Comparison of ENCODE assay signal across 8 mouse cellular contexts in the genomic region with DNA sequence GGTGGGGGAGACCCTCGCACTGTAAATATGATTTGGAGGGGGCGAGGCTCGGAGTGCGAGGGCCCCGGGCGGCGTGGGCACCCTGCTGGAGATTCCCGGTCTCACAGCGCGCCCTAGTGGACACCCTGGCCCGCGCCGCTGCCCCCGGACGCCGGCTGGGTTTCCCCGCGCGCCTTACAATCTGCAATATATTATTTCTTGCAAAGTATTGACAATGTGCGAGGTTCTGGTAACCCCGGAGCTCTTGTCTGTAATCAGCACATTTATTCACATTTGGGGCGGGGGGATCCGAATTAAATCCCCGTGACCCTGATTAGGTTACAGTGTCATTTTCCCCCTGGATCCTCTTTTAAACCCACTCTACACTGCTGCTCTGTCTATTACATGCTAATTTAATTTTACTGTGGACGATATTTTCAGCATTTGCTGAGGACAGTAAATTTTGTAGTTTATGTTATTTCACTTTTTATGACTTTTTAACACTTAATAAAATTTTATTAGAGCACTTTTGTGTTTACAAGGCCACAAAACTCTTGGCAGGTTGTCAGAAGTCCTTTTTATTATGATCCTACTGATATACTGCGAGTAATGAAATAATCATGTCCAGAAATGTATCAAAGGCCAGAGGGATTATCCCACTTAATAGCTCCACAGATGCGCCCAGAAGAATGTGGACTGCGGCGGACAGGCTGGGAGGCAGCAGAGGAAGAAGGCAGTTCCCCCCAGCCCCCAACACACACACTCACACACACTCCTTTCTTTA.
DNase-seq lines count a peak whose midpoint lies in the region; ATAC-seq and TF ChIP-seq lines count a peak whose summit lies in the region.

No protein-coding gene starts in this region.

- ATAC-seq in granulocyte monocyte progenitor cell, adult 5-6 weeks (replicated peaks; ENCODE audit: poor library complexity, severe bottlenecking): peak; percentile 72
- peak; percentile 56; the same call in 1 of the 2 replicates for ATAC-seq in limb, embryonic 12.5 days (ENCODE audit: insufficient number of reproducible peaks, insufficient read depth, low FRiP score, low TSS enrichment, low read depth)
- ATAC-seq in midbrain, embryonic 13.5 days: peak; percentile 66
- 0 out of 2 replicates have a peak, but pooled peaks have one; percentile 2 for ATAC-seq in stomach, postnatal 0 days (ENCODE audit: low FRiP score, low TSS enrichment)

- no peaks in the 10 kb centered on the region for H3K9me3 ChIP-seq in limb, embryonic 12.5 days
- H3K9me3 ChIP-seq in midbrain, embryonic 13.5 days: no peaks in the 10 kb centered on the region
- no peaks in the 10 kb centered on the region for H3K9me3 ChIP-seq in stomach, postnatal 0 days (ENCODE audit: control insufficient read depth, low read length)

- peak; percentile 25 for DNase-seq in layer of hippocampus, adult 11-12 months (ENCODE audit: low spot score)
- DNase-seq in layer of hippocampus, adult 9-11 months: no peak
- DNase-seq in embryo, embryonic 10.5 days (ENCODE audit: low spot score): peak; percentile 80
- DNase-seq in kidney, adult 11 months: peak; percentile 46
- DNase-seq in stomach, postnatal 0 days (ENCODE audit: low spot score): peak; percentile 61

- peak overlapping the region; percentile 34 for H3K4me3 ChIP-seq in limb, embryonic 12.5 days (replicated peaks)
- H3K4me3 ChIP-seq in midbrain, embryonic 13.5 days (replicated peaks): peak overlapping the region; percentile 40
- peak overlapping the region; percentile 39 for H3K4me3 ChIP-seq in stomach, postnatal 0 days (ENCODE audit: low read depth, low read length)

- H3K27ac ChIP-seq in limb, embryonic 12.5 days: no peak overlapping the region
- H3K27ac ChIP-seq in midbrain, embryonic 13.5 days: no peak overlapping the region
- H3K27ac ChIP-seq in stomach, postnatal 0 days (replicated peaks): no peak overlapping the region

- H3K9ac ChIP-seq in limb, embryonic 12.5 days (replicated peaks): peak overlapping the region; percentile 34; the same call in 1 of the 2 replicates
- peak overlapping the region; percentile 63 for H3K9ac ChIP-seq in midbrain, embryonic 13.5 days (replicated peaks)
- no peak overlapping the region for H3K9ac ChIP-seq in stomach, postnatal 0 days (ENCODE audit: low read length)

- peak overlapping the region; percentile 67 for H3K4me2 ChIP-seq in limb, embryonic 12.5 days
- H3K4me2 ChIP-seq in midbrain, embryonic 13.5 days (replicated peaks): peak overlapping the region; percentile 70
- H3K4me2 ChIP-seq in stomach, postnatal 0 days (replicated peaks; ENCODE audit: low read depth): peak overlapping the region; percentile 64

- 2% methylated on average over 29 of the region's 29 CpGs for WGBS in limb, embryonic 12.5 days
- WGBS in midbrain, embryonic 13.5 days: 3% methylated on average over 28 of the region's 29 CpGs
- 8% methylated on average over 29 of the region's 29 CpGs for WGBS in stomach, postnatal 0 days

- peaks cover 76% of the 10 kb centered on the region for H3K27me3 ChIP-seq in limb, embryonic 12.5 days
- H3K27me3 ChIP-seq in midbrain, embryonic 13.5 days: peaks cover 75% of the 10 kb centered on the region
- H3K27me3 ChIP-seq in stomach, postnatal 0 days (ENCODE audit: control insufficient read depth, insufficient read depth, low read length): peaks cover 14% of the 10 kb centered on the region; the same call in 1 of the 2 replicates

- peaks cover 36% of the 10 kb centered on the region for H3K4me1 ChIP-seq in limb, embryonic 12.5 days (replicated peaks)
- H3K4me1 ChIP-seq in midbrain, embryonic 13.5 days (replicated peaks): peaks cover 15% of the 10 kb centered on the region
- H3K4me1 ChIP-seq in stomach, postnatal 0 days (replicated peaks; ENCODE audit: control insufficient read depth, insufficient read depth): peaks cover 6% of the 10 kb centered on the region; the same call in 1 of the 2 replicates

- TF ChIP-seq CTCF in stomach, postnatal 0 days (IDR thresholded peaks at IDR 0.05; ENCODE audit: low read depth): peak; percentile 80

- H3K36me3 ChIP-seq in limb, embryonic 12.5 days: no peaks in the 10 kb centered on the region
- no peaks in the 10 kb centered on the region for H3K36me3 ChIP-seq in midbrain, embryonic 13.5 days
- H3K36me3 ChIP-seq in stomach, postnatal 0 days (ENCODE audit: control insufficient read depth, insufficient read depth, low read length): no peaks in the 10 kb centered on the region

- no peak for TF ChIP-seq EP300 in stomach, postnatal 0 days (optimal IDR thresholded peaks at IDR 0.05)

Comparison
In these comparisons a context has a peak if more than half of its experiments do, and no peak if none do; other contexts are left out.
1. ATAC-seq: peak in every context shown above with its lines; median percentile 72 in granulocyte monocyte progenitor cell, adult 5-6 weeks; 66 in midbrain, embryonic 13.5 days; 56 in limb, embryonic 12.5 days; 2 in stomach, postnatal 0 days.